Mouse (Mus musculus): ENCODE data around the gene Gm42688.

Gm42688 gene

GRCm38 (mm10) chr6:83084477-83084876 lies 16.9 kb upstream of the Gm42688 start:
- no peak for DNase-seq (ENCODE audit: low read depth, low spot score)

- no peak for DNase-seq (ENCODE audit: low read depth, low spot score)
Observed at GRCm38 (mm10) chr6:83086121-83087035, 15.0 kb upstream of the Gm42688 start, which contains the start of gene Lbx2. TSS of gene Lbx2 (plus strand) at chr6:83086367.

- no peak for DNase-seq (ENCODE audit: low read depth, low spot score)
Observed at GRCm38 (mm10) chr6:83087205-83087925, 14.1 kb upstream of the Gm42688 start.

- DNase-seq (ENCODE audit: low read depth, low spot score): no peak
Observed at GRCm38 (mm10) chr6:83087926-83088260, 13.5 kb upstream of the Gm42688 start.

GRCm38 (mm10) chr6:83092416-83093127 lies 8.8 kb upstream of the Gm42688 start:
- DNase-seq (ENCODE audit: low read depth, low spot score): peak; percentile 56

- DNase-seq (ENCODE audit: low read depth, low spot score): no peak
Observed at GRCm38 (mm10) chr6:83095968-83096367, 5.4 kb upstream of the Gm42688 start.

- DNase-seq (ENCODE audit: low read depth, low spot score): peak; percentile 62
Observed at GRCm38 (mm10) chr6:83098411-83098810, 3.0 kb upstream of the Gm42688 start.

- peak; percentile 78 for DNase-seq (ENCODE audit: low read depth, low spot score)
Observed at GRCm38 (mm10) chr6:83101688-83102556, 505 bp downstream of the Gm42688 start.

- no peak for DNase-seq (ENCODE audit: low read depth, low spot score)
Observed at GRCm38 (mm10) chr6:83103130-83103650, 1.8 kb downstream of the Gm42688 start.

- DNase-seq (ENCODE audit: low read depth, low spot score): no peak
Observed at GRCm38 (mm10) chr6:83104158-83104557, 2.7 kb downstream of the Gm42688 start.

GRCm38 (mm10) chr6:83107566-83108400 lies 6.4 kb downstream of the Gm42688 start:
- peak; percentile 91 for DNase-seq (ENCODE audit: low read depth, low spot score)

GRCm38 (mm10) chr6:83108762-83109668 lies 7.6 kb downstream of the Gm42688 start, which contains the start of gene Mrpl53:
TSS of gene Mrpl53 (plus strand) at chr6:83109040.
- peak; percentile 82 for DNase-seq (ENCODE audit: low read depth, low spot score)

GRCm38 (mm10) chr6:83111510-83112136 lies 10.2 kb downstream of the Gm42688 start:
- DNase-seq (ENCODE audit: low read depth, low spot score): no peak

- DNase-seq (ENCODE audit: low read depth, low spot score): peak; percentile 94
Observed at GRCm38 (mm10) chr6:83115011-83115671, 13.7 kb downstream of the Gm42688 start, which contains the start of gene Mogs. TSS of gene Mogs (plus strand) at chr6:83115496.

GRCm38 (mm10) chr6:83115682-83116372 lies 14.4 kb downstream of the Gm42688 start:
- no peak for DNase-seq (ENCODE audit: low read depth, low spot score)

GRCm38 (mm10) chr6:83116373-83117164 lies 15.2 kb downstream of the Gm42688 start:
- no peak for DNase-seq (ENCODE audit: low read depth, low spot score)

All from 3T3-L1 (cell line).